Mouse (Mus musculus): ENCODE results near the gene Gas6. TPM values are rescaled to one million over a fixed set of nuclear protein-coding genes. Genes with fewer than 3 reads are reported as not detected.

The Gas6 gene
- polyA plus RNA-seq, 1 experiment from 2014 or later, result 6.1 TPM

- Histone ChIP-seq H3K27ac (no peak overlapping the region), H3K36me3 (replicated peaks) (no peaks in the 10 kb centered on the region), H3K4me3 (no peak overlapping the region), H3K9me3 (no peaks in the 10 kb centered on the region), H3K4me1 (no peaks in the 10 kb centered on the region), H3K27me3 (ENCODE audit: poor library complexity, severe bottlenecking) (peaks cover 2% of the 10 kb centered on the region)
- WGBS, result 93% methylated on average over 2 of the region's 2 CpGs
- no peak for DNase-seq (ENCODE audit: extremely low spot score, low spot score)
Observed at GRCm38 (mm10) chr8:13442152-13442551, 52.1 kb downstream of the Gas6 start.

- H3K36me3 ChIP-seq (replicated peaks), result no peaks in the 10 kb centered on the region
- DNase-seq (ENCODE audit: extremely low spot score, low spot score), result no peak
- no peak overlapping the region for H3K4me3 ChIP-seq
- WGBS, result 79% methylated on average over 2 of the region's 2 CpGs
- peaks cover 15% of the 10 kb centered on the region for H3K4me1 ChIP-seq
- H3K9me3 ChIP-seq, result no peaks in the 10 kb centered on the region
- H3K27ac ChIP-seq, result no peak overlapping the region
- H3K27me3 ChIP-seq (ENCODE audit: poor library complexity, severe bottlenecking), result peaks cover 34% of the 10 kb centered on the region
Observed at GRCm38 (mm10) chr8:13437531-13437930, 56.8 kb downstream of the Gas6 start.

- H3K27ac ChIP-seq, result no peak overlapping the region
- no peak overlapping the region for H3K4me3 ChIP-seq
- peaks cover 34% of the 10 kb centered on the region for H3K27me3 ChIP-seq (ENCODE audit: poor library complexity, severe bottlenecking)
- no peak for DNase-seq (ENCODE audit: extremely low spot score, low spot score)
- 6% methylated on average over 8 of the region's 8 CpGs for WGBS
- H3K4me1 ChIP-seq, result peaks cover 15% of the 10 kb centered on the region
- no peaks in the 10 kb centered on the region for H3K9me3 ChIP-seq
- no peaks in the 10 kb centered on the region for H3K36me3 ChIP-seq (replicated peaks)
Observed at GRCm38 (mm10) chr8:13436052-13436451, 58.2 kb downstream of the Gas6 start.

- Histone ChIP-seq H3K27me3 (ENCODE audit: poor library complexity, severe bottlenecking) (peaks cover 34% of the 10 kb centered on the region), H3K4me1 (peaks cover 15% of the 10 kb centered on the region), H3K4me3 (peak within 1 kb of the TSS; percentile 18), H3K27ac (no peak within 1 kb of the TSS), H3K9me3 (no peaks in the 10 kb centered on the region), H3K36me3 (replicated peaks) (no peaks in the 10 kb centered on the region)
- 14% methylated on average over 10 of the region's 10 CpGs for WGBS
- DNase-seq (ENCODE audit: extremely low spot score, low spot score), result no peak
Observed at GRCm38 (mm10) chr8:13434889-13435288, 59.4 kb downstream of the Gas6 start, which contains the start of gene Tmem255b. Gene Tmem255b (plus strand): TSS chr8:13435189.

- peaks cover 15% of the 10 kb centered on the region for H3K4me1 ChIP-seq
- no peaks in the 10 kb centered on the region for H3K9me3 ChIP-seq
- no peak overlapping the region for H3K4me3 ChIP-seq
- no peak overlapping the region for H3K27ac ChIP-seq
- H3K27me3 ChIP-seq (ENCODE audit: poor library complexity, severe bottlenecking), result peaks cover 34% of the 10 kb centered on the region
- no peak for DNase-seq (ENCODE audit: extremely low spot score, low spot score)
- 92% methylated on average over 5 of the region's 5 CpGs for WGBS
- H3K36me3 ChIP-seq (replicated peaks), result no peaks in the 10 kb centered on the region
Observed at GRCm38 (mm10) chr8:13433130-13433529, 61.2 kb downstream of the Gas6 start.

GRCm38 (mm10) chr8:13430866-13431265, 63.4 kb downstream of the Gas6 start:
- Histone ChIP-seq H3K9me3 (no peaks in the 10 kb centered on the region), H3K27me3 (ENCODE audit: poor library complexity, severe bottlenecking) (peaks cover 19% of the 10 kb centered on the region), H3K4me3 (no peak overlapping the region), H3K27ac (no peak overlapping the region), H3K36me3 (replicated peaks) (no peaks in the 10 kb centered on the region), H3K4me1 (peaks cover 11% of the 10 kb centered on the region)
- no peak for DNase-seq (ENCODE audit: extremely low spot score, low spot score)

- Histone ChIP-seq H3K4me1 (peaks cover 7% of the 10 kb centered on the region), H3K9me3 (no peaks in the 10 kb centered on the region), H3K27me3 (ENCODE audit: poor library complexity, severe bottlenecking) (peaks cover 15% of the 10 kb centered on the region), H3K4me3 (no peak overlapping the region), H3K27ac (no peak overlapping the region), H3K36me3 (replicated peaks) (no peaks in the 10 kb centered on the region)
- DNase-seq (ENCODE audit: extremely low spot score, low spot score), result no peak
- 89% methylated on average over 7 of the region's 7 CpGs for WGBS
Observed at GRCm38 (mm10) chr8:13430412-13430811, 63.9 kb downstream of the Gas6 start.

GRCm38 (mm10) chr8:13428156-13428555, 66.1 kb downstream of the Gas6 start:
- WGBS, result 90% methylated on average over 9 of the region's 9 CpGs
- no peak overlapping the region for H3K4me3 ChIP-seq

GRCm38 (mm10) chr8:13427351-13427750, 66.9 kb downstream of the Gas6 start:
- WGBS, result 79% methylated on average over 6 of the region's 6 CpGs
- Histone ChIP-seq H3K27me3 (ENCODE audit: poor library complexity, severe bottlenecking) (no peaks in the 10 kb centered on the region), H3K27ac (no peak overlapping the region), H3K4me1 (no peaks in the 10 kb centered on the region), H3K9me3 (no peaks in the 10 kb centered on the region; the same call in 1 of the 2 replicates), H3K4me3 (no peak overlapping the region), H3K36me3 (replicated peaks) (no peaks in the 10 kb centered on the region)
- no peak for DNase-seq (ENCODE audit: extremely low spot score, low spot score)

More at GRCm38 (mm10) chr8:13428156-13428555, 66.1 kb downstream of the Gas6 start:
- no peaks in the 10 kb centered on the region for H3K27me3 ChIP-seq (ENCODE audit: poor library complexity, severe bottlenecking)
- no peak overlapping the region for H3K27ac ChIP-seq
- H3K36me3 ChIP-seq (replicated peaks), result no peaks in the 10 kb centered on the region
- no peaks in the 10 kb centered on the region for H3K9me3 ChIP-seq
- DNase-seq (ENCODE audit: extremely low spot score, low spot score), result no peak
- H3K4me1 ChIP-seq, result no peaks in the 10 kb centered on the region

GRCm38 (mm10) chr8:13420970-13421369, 73.3 kb downstream of the Gas6 start:
- no peak for DNase-seq (ENCODE audit: extremely low spot score, low spot score)
- Histone ChIP-seq H3K27me3 (ENCODE audit: poor library complexity, severe bottlenecking) (no peaks in the 10 kb centered on the region), H3K9me3 (no peaks in the 10 kb centered on the region; the same call in 1 of the 2 replicates), H3K4me1 (no peaks in the 10 kb centered on the region), H3K27ac (no peak overlapping the region), H3K4me3 (no peak overlapping the region), H3K36me3 (replicated peaks) (no peaks in the 10 kb centered on the region)
- 95% methylated on average over 6 of the region's 6 CpGs for WGBS

GRCm38 (mm10) chr8:13419111-13419639, 75.1 kb downstream of the Gas6 start:
- no peak for DNase-seq (ENCODE audit: extremely low spot score, low spot score)
- Histone ChIP-seq H3K4me3 (no peak overlapping the region), H3K36me3 (replicated peaks) (no peaks in the 10 kb centered on the region), H3K4me1 (no peaks in the 10 kb centered on the region), H3K27ac (no peak overlapping the region), H3K27me3 (ENCODE audit: poor library complexity, severe bottlenecking) (no peaks in the 10 kb centered on the region), H3K9me3 (no peaks in the 10 kb centered on the region; the same call in 1 of the 2 replicates)
- 78% methylated on average over 2 of the region's 2 CpGs for WGBS

- no peak overlapping the region for H3K4me3 ChIP-seq
- H3K9me3 ChIP-seq, result no peaks in the 10 kb centered on the region
- H3K27me3 ChIP-seq (ENCODE audit: poor library complexity, severe bottlenecking), result no peaks in the 10 kb centered on the region
- no peak overlapping the region for H3K27ac ChIP-seq
- no peaks in the 10 kb centered on the region for H3K36me3 ChIP-seq (replicated peaks)
- no peak for DNase-seq (ENCODE audit: extremely low spot score, low spot score)
- 83% methylated on average over 10 of the region's 10 CpGs for WGBS
- H3K4me1 ChIP-seq, result no peaks in the 10 kb centered on the region
Observed at GRCm38 (mm10) chr8:13415879-13416278, 78.4 kb downstream of the Gas6 start.

Measured in forebrain, embryonic 10.5 days (tissue).